Mouse (Mus musculus): ENCODE measurements around the gene Tead1.

Gene Tead1

DNA sequence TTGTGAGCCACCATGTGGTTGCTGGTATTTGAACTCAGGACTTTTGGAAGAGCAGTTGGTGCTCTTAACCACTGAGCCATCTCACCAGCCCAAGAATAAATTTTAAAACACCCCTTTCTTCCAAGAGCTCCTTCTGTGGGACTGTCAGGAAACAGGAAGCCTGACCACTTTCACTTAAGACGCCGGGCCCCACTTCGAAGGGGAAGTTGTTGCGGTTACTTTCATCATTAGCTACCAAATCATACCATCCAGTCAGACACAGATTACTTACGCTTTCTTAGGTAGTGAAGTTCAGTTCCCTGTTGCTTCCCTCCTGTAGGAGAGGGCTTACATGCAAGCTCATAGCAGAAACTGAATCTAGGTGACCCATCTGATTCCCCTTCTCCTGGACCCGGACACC is 180.8 kb downstream of the Tead1 start:
- no peak for DNase-seq (ENCODE audit: low spot score)

DNA sequence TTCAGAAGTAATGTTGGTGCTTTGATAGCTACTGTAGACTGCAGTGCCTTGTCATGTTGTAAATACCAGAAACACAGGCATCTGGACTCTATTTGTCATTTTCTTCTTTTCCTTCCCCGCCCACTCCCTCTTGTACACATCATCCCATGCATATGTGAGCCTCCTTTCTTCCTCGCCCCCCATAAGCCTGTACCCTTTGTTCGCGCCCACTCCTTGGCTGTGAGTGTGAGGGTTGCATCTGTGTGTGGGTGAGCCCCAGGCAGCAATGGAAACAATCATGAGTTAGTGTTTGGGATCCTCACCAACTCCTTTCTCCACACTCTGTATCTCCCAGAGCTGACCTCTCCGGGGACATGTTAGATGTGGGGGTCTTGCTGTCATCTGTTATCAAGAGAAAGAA is 183.0 kb downstream of the Tead1 start:
- DNase-seq (ENCODE audit: low spot score): no peak

DNA sequence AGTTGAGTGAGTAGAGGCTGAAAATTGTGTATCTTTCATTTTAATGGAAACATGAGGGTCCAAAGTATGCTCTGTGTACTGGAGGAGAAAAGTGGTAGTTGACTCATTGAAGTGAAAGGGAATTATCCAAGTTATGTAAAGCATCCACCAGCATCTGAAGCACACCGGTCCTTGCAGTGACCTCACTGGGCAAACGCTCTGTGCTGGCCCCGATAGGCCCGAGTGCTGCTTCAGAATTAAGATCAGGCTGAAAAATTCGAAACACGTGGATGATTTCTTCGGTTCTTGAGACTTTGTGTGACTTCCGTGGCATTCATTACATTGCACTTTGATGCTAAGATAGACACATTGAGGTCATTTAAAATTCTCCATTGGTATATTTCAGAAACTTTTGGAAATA is 185.1 kb downstream of the Tead1 start:
- no peak for DNase-seq (ENCODE audit: low spot score)

DNA sequence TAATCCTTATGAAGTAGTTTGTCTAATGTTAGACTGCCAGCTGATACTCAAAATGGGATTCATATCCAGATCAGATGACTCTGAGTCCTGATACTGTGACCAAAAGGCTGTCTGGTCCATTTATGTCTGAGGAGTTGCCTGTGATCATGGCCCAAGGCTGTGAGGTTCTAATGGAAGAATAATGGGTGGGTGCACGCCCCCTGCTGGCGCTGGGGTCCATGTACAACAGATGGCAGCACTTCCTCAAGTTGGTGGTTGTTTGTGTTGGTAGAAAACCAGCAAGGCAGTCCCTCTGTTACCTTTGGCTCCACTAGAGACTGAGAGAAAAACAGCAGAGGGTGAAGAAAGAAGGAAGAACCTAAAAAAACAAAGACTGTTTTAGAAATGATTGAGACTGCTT is 186.6 kb downstream of the Tead1 start:
- peak; percentile 69 for DNase-seq (ENCODE audit: low spot score)

DNA sequence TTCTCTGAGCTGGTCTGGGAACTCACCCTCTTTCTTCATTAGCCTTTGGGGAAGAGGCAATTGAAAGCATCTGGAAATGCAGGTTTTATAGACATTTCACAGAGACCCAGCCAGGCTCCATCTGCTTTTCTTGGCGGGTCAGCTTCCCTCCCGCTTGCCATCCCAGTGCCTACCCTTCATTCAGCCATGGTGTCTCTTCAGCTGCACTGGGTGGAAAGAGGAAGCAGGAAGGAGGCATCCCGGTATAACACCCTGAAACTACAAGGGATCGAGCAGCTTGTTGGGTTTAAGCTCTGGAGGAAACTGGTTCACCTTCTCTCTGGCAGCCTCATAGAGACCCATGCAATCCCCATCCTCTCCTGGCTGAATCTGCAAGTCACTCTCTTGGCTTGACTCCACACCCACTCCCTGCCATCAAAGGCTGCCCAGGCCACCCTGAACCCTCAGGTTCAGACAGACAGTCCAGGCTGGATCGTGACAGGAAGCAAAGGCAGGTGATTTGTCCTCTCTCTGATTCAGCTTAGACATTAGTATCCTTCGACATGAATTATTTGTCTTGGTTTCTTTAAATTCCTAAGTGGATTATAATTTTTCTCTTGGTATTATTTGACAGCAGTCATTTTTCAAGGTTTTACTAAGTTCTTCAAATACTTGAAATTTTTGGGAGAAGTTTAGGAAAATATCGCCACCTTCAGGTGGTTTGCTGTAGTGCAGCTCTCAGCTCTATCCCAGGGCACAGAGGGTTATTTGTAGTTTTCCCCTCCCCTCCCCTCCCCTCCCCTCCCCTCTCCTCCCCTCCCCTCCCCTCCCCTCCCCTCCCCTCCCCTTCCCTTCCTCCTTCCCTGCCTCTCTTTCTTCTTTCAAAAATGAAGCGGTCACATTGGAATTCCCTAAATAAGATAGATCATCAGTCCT is 189.7 kb downstream of the Tead1 start:
- peak; percentile 40 for DNase-seq (ENCODE audit: low spot score)

DNA sequence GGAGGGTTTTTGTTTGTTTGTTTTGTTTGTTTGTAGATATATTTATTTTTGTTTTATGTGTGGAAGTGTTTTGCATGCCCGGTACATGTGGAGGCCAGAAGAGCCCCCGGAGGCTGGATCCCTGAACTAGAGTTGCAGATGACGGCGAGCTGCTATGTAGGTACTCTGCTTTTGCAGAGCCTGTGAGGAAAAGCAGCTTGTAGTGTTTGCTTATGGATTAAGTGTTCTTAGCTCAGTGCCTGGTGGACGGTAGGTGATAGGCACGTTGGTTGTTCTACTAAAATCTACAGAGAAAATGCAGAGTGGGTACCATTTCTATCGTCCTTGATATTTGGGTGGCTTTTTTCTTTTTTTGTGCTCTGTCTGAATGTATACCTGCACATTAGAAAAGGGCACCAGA is 192.6 kb downstream of the Tead1 start:
- DNase-seq (ENCODE audit: low spot score): no peak

DNA sequence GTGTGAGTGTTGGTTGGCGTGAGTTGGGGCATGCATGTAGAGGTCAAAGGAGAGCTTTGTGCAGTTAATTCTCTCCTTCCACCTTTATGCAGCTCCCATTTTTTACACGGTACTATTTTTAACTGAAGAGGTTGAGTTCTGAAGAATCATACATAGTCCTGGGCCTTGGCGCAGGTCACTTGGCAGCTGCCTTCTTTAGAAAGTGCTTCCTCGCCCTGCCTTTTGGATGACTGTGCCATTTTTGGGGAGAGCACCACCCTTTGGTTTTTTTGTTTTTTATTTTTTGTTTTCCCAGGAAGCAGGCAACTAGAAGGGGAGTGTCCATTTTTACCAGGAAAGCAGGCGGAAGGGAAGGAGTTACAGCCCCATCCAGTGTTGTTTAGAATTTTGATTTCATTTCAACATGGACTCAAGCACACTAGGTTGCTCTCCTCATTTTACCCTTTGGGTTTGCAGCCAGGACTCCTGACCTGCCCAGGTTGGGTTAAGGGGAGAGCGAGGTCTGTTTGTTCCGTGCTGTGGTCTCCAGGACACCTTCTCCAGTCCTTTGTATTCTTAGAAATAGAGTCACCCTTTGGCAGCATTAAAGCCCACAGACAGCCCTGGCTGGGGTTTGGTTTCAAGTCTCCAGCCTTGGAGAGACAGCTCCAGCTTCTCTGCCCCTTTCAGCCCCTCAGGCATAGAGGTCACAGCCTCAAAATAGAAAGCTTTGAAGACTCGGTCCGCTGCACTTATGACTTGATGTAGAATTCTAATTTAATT is 193.5 kb downstream of the Tead1 start:
- DNase-seq (ENCODE audit: low spot score): no peak

DNA sequence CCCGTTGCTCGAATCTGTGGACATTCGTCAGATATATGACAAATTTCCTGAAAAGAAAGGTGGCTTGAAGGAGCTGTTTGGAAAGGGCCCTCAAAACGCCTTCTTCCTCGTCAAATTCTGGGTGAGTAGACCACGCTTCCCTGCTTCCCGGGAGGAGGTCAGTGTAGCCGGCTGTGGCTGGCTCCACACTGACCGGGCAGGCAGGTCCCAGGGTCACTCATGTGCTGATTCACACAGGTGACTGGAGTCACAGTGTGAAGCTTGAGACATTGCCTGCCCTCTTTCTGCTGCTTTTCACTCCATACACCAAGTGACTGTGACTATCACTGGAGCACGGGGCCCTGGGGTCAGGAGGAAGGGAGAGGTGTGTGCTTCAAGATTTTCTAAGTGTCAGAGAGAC is 197.0 kb downstream of the Tead1 start:
- DNase-seq (ENCODE audit: low spot score): no peak

DNA sequence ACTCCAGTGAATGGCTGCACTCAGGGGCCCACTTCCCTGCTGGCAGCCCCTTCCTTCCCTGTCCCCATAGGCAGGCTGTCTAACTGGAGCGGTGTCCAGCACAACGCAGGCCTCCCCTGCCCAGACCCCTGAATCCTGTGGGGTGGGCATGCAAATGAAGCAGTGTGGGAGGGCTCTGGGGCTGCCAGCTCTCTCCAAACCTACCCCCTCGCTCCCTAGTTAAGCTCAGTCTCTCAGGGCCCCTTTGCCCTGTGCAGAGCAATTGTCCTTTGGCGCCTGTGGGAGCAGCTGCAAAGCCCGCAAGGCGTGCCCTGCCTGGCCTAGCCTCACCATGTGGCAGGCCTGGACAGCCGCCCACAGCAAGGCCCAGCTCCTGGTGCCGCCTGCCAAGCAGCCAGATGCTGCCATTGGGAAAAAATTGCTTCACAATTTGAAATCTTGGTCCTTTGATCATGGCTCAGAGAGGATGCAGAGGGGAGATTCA is 204.7 kb downstream of the Tead1 start:
- DNase-seq (ENCODE audit: low spot score): peak; percentile 53

DNA sequence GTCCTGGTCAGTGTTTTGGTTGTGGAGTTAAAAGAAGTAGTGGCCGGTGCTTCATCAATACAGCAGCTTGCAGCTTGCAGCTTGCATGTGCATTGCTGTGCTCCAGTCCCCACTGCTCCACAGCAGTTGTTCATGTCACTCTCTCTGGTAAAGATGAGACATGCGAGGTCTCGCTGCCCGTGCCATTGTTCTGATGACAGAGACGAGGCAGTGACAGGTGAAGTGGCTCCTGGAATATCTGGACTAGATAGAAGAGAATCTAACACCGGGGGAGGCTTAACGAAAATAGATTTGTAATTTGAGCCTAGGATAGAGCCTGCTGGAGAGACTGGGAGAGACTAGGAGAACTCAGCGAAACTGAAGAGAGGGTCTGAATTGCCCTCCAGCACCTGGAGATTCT is 206.4 kb downstream of the Tead1 start:
- no peak for DNase-seq (ENCODE audit: low spot score)

DNA sequence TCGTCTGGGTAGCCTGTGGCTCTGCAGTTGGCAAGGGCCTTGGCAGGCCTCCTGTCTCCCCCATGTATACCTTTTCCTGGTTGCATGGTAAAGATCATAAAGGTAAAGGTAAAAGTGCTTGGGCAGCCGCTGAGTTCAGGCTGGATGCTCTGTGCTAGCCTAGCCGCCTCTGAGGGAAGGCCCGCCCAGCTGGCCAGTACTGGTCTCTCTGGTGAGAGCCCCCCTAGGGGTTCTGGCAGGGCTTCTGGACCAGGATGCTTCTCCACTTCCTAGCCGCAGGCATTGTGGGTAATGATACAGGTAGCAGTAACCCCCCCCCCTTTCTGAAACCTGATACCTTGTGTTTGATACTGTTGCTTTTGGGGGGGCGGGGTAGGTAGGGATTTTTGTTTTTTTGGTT is 212.8 kb downstream of the Tead1 start:
- DNase-seq (ENCODE audit: low spot score): no peak

DNA sequence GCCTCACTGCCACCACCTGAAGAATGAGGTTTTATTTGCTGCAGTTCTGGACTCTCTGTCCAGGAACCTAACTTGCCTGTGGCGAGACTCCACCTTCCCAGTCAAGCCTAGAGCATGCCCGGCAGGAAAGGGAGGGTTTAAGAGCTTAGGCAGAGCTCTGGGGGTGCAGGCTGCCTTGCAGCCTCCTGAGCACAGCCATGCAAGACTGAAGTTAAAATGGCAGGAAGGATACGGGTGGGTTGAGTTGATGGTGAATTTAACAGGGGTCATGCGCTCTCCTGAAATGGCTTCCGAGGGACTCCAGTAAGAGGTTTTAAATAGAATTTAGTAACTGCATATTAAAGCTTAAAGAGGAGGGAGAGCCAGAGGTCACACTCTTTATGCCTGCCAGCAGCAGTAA is 213.5 kb downstream of the Tead1 start:
- DNase-seq (ENCODE audit: low spot score): no peak

DNA sequence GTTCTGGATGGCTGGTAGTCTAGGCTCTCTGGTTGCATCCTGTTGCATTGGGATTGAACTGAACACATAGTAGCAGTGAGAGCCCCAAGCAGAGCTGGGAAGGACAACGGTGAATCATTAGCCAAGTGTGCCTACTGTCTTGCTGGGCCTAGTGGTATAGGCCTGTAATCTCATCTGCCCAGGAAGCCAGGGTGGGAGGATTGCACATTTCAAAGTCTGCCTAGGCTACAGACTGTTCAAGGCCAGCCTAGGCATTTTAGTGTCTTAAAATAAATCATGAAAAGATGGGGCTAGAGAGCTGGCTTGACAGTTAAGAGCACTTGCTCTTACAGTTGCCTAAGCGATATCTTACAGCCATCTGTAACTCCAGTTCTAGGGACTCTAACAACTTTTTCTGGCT is 217.2 kb downstream of the Tead1 start:
- no peak for DNase-seq (ENCODE audit: low spot score)

DNA sequence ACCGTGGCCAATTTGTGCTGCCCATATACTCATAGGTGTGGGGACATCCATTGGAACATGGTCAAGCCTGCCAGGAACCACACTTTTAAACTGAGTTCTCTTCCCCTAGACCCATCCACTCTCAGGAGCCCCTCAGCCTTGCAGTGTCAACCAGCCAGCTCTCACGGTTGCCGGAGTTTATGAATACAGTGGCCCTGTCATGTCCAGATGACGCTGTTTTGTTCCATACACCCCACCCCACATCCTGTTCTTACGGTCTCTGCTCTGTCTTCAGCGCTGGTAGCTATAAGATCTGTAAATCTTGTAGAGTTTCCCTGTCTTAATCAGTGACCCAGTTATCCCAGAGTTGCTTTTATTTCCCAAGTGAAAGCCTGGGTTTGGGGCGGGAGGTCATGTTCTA is 222.6 kb downstream of the Tead1 start:
- no peak for DNase-seq (ENCODE audit: low spot score)

DNA sequence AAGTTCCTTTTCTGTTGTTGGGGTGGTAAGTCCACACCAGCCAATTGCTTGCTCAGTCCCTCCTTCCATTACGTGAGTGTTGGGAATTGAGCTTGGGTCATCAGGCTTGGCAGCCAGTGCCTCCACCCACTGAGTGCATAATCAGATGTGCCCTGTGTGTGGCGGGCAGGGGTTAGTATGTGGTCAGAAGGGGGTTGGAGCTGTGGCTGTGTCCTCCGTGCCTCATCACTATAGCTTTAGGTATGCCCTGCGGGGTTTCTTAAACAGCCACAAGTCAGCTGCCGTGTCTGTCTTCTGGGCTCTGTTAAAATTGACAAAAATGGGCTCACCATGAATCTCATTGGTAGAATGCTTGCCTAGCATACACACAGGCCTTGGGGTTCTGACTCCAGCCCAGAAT is 227.7 kb downstream of the Tead1 start:
- DNase-seq (ENCODE audit: low spot score): no peak

DNA sequence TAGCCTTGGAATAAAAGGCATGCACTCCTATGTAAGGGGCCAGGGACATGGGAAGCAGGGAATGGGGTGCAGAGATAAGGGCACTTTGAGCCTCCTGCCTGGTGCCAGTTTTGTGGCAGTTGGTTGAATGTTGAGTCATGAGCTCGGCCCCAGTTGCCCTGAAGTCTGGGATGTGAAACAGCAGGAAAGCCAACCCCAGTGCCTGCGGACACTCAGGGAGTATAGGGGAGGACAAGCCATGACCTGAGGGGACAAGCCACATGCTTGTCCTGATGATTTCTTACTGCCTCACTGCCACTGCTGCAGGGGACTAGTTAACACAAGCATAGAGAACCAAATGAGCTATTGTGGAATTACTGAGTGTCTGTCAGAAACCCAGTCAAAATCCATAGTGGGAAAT is 228.3 kb downstream of the Tead1 start:
- no peak for DNase-seq (ENCODE audit: low spot score)

DNA sequence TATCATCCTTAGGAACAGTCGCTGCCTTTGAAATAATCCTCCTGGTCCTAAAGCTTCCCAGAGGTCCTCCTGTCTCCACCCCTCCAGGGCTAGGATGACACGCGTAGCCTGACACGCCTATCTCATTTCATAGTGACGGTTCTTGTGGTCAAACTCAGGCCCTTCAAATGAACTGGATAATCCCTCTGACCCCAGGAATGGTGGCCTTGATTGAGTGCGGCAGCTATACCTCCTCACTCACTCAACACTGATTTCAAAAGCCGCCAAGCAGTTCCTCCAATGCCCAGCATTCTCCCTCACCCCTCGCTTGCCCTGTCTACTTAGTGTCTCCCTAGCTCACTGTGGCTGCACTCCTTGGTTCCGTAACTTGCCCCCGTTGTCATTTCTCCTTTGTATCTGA is 230.0 kb downstream of the Tead1 start:
- DNase-seq (ENCODE audit: low spot score): no peak

DNA sequence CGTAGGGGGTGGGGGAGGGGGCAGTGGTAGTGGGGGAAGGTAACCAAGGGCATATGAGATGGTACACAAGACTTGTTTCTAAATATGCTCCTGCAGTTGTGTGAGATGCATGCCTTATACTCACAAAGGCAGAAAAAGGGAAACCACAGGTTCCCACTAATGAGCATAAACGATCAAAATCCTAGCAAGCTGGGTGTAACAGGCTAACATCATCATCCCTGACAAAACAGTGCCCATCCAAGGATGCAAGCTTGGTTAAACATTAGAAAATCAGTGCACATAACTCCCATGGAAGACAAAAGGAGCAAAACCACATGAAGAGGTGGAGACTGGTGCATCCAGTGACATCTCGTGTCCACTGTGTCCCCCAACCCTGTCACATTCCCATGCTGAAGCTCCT is 233.9 kb downstream of the Tead1 start:
- no peak for DNase-seq (ENCODE audit: low spot score)

DNA sequence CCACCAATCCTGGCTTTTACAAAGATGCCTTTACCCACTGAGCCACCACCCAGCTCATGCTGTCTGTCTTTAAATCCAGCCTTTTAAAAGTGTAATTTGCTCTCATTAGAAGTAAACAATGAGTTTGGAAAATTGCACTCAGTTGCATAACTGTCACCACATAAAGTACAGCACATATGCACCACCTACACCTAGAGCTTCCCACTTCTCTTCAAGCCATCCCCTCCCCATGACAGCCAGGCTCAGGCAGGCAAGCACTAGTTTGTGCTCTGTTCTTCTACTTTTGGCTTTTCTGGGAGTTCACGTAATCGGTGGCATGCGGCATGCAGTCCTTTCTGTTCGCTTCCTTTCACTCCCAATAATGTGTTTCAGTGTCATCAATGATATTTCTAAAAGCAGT is 236.5 kb downstream of the Tead1 start:
- no peak for DNase-seq (ENCODE audit: low spot score)

DNA sequence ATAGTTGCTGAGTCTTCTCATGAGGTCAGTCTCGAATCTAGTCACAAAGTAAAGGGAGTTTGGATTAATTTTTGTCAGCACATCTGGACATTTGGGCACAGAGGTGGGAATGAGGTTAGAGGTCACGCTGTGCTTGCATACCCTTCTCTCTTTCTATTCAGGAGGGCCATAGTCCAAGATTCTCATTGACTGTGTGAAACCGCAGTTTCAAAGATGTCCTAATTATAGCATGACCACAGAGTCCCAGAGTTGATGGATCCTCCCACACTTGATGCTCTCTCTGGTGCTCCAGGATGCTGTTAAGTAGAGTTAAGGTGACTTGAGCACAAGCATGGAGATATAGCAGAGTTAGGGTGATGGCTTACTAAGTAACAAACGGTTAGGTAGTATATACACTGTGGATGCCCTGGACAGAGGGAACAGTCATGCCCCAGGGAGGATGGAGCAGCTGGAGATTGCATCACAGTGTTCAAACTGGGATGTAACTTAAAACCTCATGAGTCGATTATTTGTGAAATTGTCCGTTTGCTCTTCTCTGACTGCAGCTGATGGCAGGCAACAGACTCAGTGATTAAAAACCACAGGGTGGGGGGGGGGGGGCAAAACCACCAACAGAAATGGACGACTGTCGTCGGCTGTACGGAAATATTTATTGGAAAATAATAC is 238.6 kb downstream of the Tead1 start:
- DNase-seq (ENCODE audit: low spot score): no peak

DNA sequence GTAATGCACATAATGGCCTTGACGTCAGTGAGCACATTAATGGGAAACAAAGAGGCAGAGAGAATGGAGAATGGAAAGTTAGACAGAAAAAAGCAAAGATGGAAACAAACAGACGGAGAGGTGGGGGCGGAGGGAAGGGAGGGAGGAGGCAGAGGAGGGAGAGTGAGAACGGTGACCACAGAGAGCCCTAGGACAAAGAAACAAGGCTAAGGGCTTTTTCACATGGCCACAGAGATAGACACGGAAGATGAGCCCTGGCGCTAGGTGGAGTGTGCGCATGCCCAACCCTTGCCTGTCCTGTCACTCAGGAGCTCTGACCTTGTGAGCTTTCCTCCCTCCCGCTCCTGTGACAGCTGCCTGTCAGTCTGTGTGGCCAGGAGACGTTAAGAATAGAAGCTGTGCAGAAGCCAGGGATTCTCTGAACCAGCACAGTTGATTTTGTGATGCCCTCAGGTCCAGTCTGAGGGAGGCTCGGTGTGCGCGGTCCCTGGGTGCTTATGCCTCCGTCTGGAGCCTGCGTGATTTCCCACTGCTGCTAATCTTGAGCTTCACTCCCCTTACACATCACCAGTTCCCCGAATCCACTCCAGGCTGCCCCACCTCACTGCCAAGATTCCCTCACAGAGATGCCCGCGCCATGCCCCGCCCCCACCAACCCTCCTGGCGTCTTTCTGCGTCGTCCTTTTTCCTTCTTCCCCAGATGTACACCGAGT is 239.3 kb downstream of the Tead1 start:
- DNase-seq (ENCODE audit: low spot score): no peak

DNA sequence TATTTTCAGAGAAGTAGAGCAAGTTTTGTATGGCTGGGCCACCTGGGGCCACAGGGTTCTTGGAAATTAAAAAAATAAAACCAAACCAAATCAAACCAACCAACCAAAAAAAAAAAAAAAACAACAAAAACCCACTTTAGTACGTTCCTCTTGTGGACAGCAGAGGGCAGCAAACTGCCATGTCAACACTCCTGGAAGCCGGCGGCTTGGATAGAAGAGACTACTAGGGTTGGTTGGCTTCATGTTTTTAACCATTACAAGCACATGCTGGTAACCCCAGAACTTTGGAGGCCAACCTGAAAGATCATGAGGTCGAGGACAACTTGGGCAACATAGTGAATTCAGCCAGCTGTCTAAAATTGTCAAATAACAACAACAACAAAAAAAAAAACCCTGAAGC is 240.7 kb downstream of the Tead1 start:
- DNase-seq (ENCODE audit: low spot score): peak; percentile 48
